Mouse (Mus musculus) neural tube, embryonic 11.5 days (tissue): ENCODE results near the gene 5031439G07Rik. TPM values are rescaled to one million over a fixed set of nuclear protein-coding genes. Genes with fewer than 3 reads are reported as not detected.

ENCODE experiments used
- ATAC-seq: fragments of 200-750 bp; cut with Nextera tagmentation; 2 replicates; pipeline ENCODE4 v1.8.0; 2017; ENCODE audit warnings: moderate number of reproducible peaks, mild to moderate bottlenecking, moderate TSS enrichment, moderate library complexity; ENCODE audit not compliant: insufficient read depth, low FRiP score, low TSS enrichment
- DNase-seq: peaks from one replicate; pipeline ENCODE4 v3.0.0-alpha.2; 2015; ENCODE audit warnings: low spot score
- H3K27ac ChIP-seq: fragments of 300-500 bp; sonication (generic); 2 replicates; pipeline ENCODE4 v1.5.1; 2014; ENCODE audit warnings: low read depth, mild to moderate bottlenecking, low read length
- H3K27me3 ChIP-seq: fragments of 300-500 bp; sonication (generic); 2 replicates; pipeline ENCODE4 v1.6.1; 2014; ENCODE audit warnings: mild to moderate bottlenecking, low read length, mixed read lengths; ENCODE audit not compliant: control insufficient read depth, insufficient read depth
- H3K36me3 ChIP-seq: fragments of 300-500 bp; sonication (generic); 2 replicates; pipeline ENCODE4 v1.6.1; 2014; ENCODE audit warnings: mild to moderate bottlenecking, low read length, moderate library complexity, mixed read lengths; ENCODE audit not compliant: control insufficient read depth, insufficient read depth
- H3K4me1 ChIP-seq: fragments of 300-500 bp; sonication (generic); 2 replicates; pipeline ENCODE4 v1.6.1; 2014; ENCODE audit warnings: low read length, mixed read lengths; ENCODE audit not compliant: control insufficient read depth, insufficient read depth
- H3K4me2 ChIP-seq: fragments of 300-500 bp; sonication (generic); 2 replicates; pipeline ENCODE4 v1.6.1; 2014; ENCODE audit warnings: low read depth, mild to moderate bottlenecking, moderate library complexity
- H3K4me3 ChIP-seq: fragments of 300-500 bp; sonication (generic); 2 replicates; pipeline ENCODE4 v1.5.1; 2014; ENCODE audit warnings: low read depth, low read length
- H3K9ac ChIP-seq: fragments of 300-500 bp; sonication (generic); 2 replicates; pipeline ENCODE4 v1.6.1; 2014; ENCODE audit warnings: mild to moderate bottlenecking, low read length
- H3K9me3 ChIP-seq: fragments of 300-500 bp; sonication (generic); 2 replicates; pipeline ENCODE4 v1.6.1; 2016; ENCODE audit warnings: low read length; ENCODE audit not compliant: control insufficient read depth
- WGBS: fragments of 180-500 bp; shearing (Covaris S2); extraction: QIAGEN DNeasy Blood & Tissue Kit; methylation state at CpG from one replicate; pipeline ENCODE4 v1.1.7; 2014; 5-methylcytosine and 5-hydroxymethylcytosine counted together
- polyA plus RNA-seq: library from polyadenylated mRNA; unstranded; fragments of >200 nt; fragmentation: Nextera tagmentation; extraction: Ambion mirVana; gene quantifications from 2 replicates; pipeline ENCODE4 v1.2.1, GENCODE M21; 2014

5031439G07Rik gene
- polyA plus RNA-seq, 1 experiment from 2014 or later: 39.3 TPM

GRCm38 (mm10) chr15:84986171-84987019 is 2.0 kb downstream of the 5031439G07Rik start:
- no peak for DNase-seq
- Histone ChIP-seq H3K9me3 (no peaks in the 10 kb centered on the region), H3K27ac (no peak overlapping the region), H3K9ac (peak overlapping the region; percentile 92), H3K36me3 (no peaks in the 10 kb centered on the region), H3K4me2 (peak overlapping the region; percentile 81), H3K27me3 (no peaks in the 10 kb centered on the region; the same call in 1 of the 2 replicates), H3K4me3 (peak overlapping the region; percentile 87), H3K4me1 (peaks cover 7% of the 10 kb centered on the region)
- 74% methylated on average over 4 of the region's 4 CpGs for WGBS
- ATAC-seq: no peak

- WGBS: 90% methylated on average over 12 of the region's 12 CpGs
- no peak for ATAC-seq
- no peak overlapping the region for H3K27ac ChIP-seq
These were observed 2.7 kb downstream of the 5031439G07Rik start for GRCm38 (mm10) chr15:84985516-84986160.

GRCm38 (mm10) chr15:84983721-84984120 is 4.6 kb downstream of the 5031439G07Rik start:
- H3K4me1 ChIP-seq: peaks cover 7% of the 10 kb centered on the region
- WGBS: 88% methylated on average over 7 of the region's 7 CpGs
- no peak for DNase-seq
- H3K36me3 ChIP-seq: no peaks in the 10 kb centered on the region
- no peaks in the 10 kb centered on the region for H3K9me3 ChIP-seq
- no peak overlapping the region for H3K4me3 ChIP-seq
- no peak overlapping the region for H3K9ac ChIP-seq
- H3K4me2 ChIP-seq: no peak overlapping the region
- no peaks in the 10 kb centered on the region for H3K27me3 ChIP-seq
- no peak overlapping the region for H3K27ac ChIP-seq
- no peak for ATAC-seq

More at GRCm38 (mm10) chr15:84985516-84986160, 2.7 kb downstream of the 5031439G07Rik start:
- Histone ChIP-seq H3K4me1 (peaks cover 7% of the 10 kb centered on the region), H3K27me3 (no peaks in the 10 kb centered on the region; the same call in 1 of the 2 replicates), H3K9me3 (no peaks in the 10 kb centered on the region), H3K4me3 (no peak overlapping the region), H3K36me3 (no peaks in the 10 kb centered on the region), H3K9ac (no peak overlapping the region), H3K4me2 (0 out of 2 replicates have a peak overlapping the region, but pooled peaks have one; percentile 81)
- DNase-seq: no peak

GRCm38 (mm10) chr15:84982888-84983287 is 5.5 kb downstream of the 5031439G07Rik start:
- H3K9me3 ChIP-seq: no peaks in the 10 kb centered on the region
- ATAC-seq: no peak
- DNase-seq: no peak
- H3K9ac ChIP-seq: no peak overlapping the region
- no peaks in the 10 kb centered on the region for H3K27me3 ChIP-seq
- H3K36me3 ChIP-seq: no peaks in the 10 kb centered on the region
- no peak overlapping the region for H3K4me3 ChIP-seq
- no peak overlapping the region for H3K27ac ChIP-seq
- H3K4me2 ChIP-seq: no peak overlapping the region
- 87% methylated on average over 3 of the region's 3 CpGs for WGBS
- peaks cover 5% of the 10 kb centered on the region for H3K4me1 ChIP-seq

GRCm38 (mm10) chr15:84981609-84982313 is 6.6 kb downstream of the 5031439G07Rik start:
- no peaks in the 10 kb centered on the region for H3K9me3 ChIP-seq
- H3K36me3 ChIP-seq: no peaks in the 10 kb centered on the region
- no peaks in the 10 kb centered on the region for H3K27me3 ChIP-seq
- no peak overlapping the region for H3K27ac ChIP-seq
- ATAC-seq (no peak), DNase-seq (no peak)
- H3K4me2 ChIP-seq: no peak overlapping the region
- no peak overlapping the region for H3K4me3 ChIP-seq
- WGBS: 86% methylated on average over 9 of the region's 9 CpGs
- H3K4me1 ChIP-seq: peaks cover 3% of the 10 kb centered on the region
- H3K9ac ChIP-seq: no peak overlapping the region

GRCm38 (mm10) chr15:84975729-84976128 is 12.6 kb downstream of the 5031439G07Rik start:
- DNase-seq: no peak
- ATAC-seq: no peak
- H3K4me2 ChIP-seq: no peak overlapping the region
- no peak overlapping the region for H3K9ac ChIP-seq
- no peaks in the 10 kb centered on the region for H3K9me3 ChIP-seq
- no peaks in the 10 kb centered on the region for H3K36me3 ChIP-seq
- 24% methylated on average over 4 of the region's 4 CpGs for WGBS
- peaks cover 31% of the 10 kb centered on the region for H3K4me1 ChIP-seq
- no peak overlapping the region for H3K4me3 ChIP-seq
- H3K27me3 ChIP-seq: no peaks in the 10 kb centered on the region
- H3K27ac ChIP-seq: no peak overlapping the region

- peaks cover 31% of the 10 kb centered on the region for H3K4me1 ChIP-seq
- H3K27ac ChIP-seq: 0 out of 2 replicates have a peak overlapping the region, but pooled peaks have one; percentile 14
- no peak for ATAC-seq
These were observed 14.8 kb downstream of the 5031439G07Rik start for GRCm38 (mm10) chr15:84973544-84973871.

GRCm38 (mm10) chr15:84972860-84973543 is 15.3 kb downstream of the 5031439G07Rik start:
- no peaks in the 10 kb centered on the region for H3K36me3 ChIP-seq
- ATAC-seq: no peak
- DNase-seq: no peak
- no peak overlapping the region for H3K27ac ChIP-seq
- no peak overlapping the region for H3K9ac ChIP-seq
- peaks cover 31% of the 10 kb centered on the region for H3K4me1 ChIP-seq
- H3K27me3 ChIP-seq: no peaks in the 10 kb centered on the region
- no peak overlapping the region for H3K4me2 ChIP-seq
- WGBS: 43% methylated on average over 8 of the region's 8 CpGs
- H3K4me3 ChIP-seq: no peak overlapping the region
- no peaks in the 10 kb centered on the region for H3K9me3 ChIP-seq

More at GRCm38 (mm10) chr15:84973544-84973871, 14.8 kb downstream of the 5031439G07Rik start:
- H3K4me3 ChIP-seq: no peak overlapping the region
- H3K9ac ChIP-seq: no peak overlapping the region; the same call in 1 of the 2 replicates
- no peaks in the 10 kb centered on the region for H3K9me3 ChIP-seq
- 22% methylated on average over 3 of the region's 3 CpGs for WGBS
- H3K27me3 ChIP-seq: no peaks in the 10 kb centered on the region
- no peak overlapping the region for H3K4me2 ChIP-seq
- DNase-seq: no peak
- no peaks in the 10 kb centered on the region for H3K36me3 ChIP-seq
